Mouse (Mus musculus): ENCODE measurements around the gene Fgfr2.

- TF ChIP-seq POLR2A (IDR thresholded peaks at IDR 0.05; ENCODE audit: insufficient read length, low read depth) (no peak), TCF12 (IDR thresholded peaks at IDR 0.05; ENCODE audit: insufficient read depth, poor library complexity, severe bottlenecking) (no peak), MYOD1 (IDR thresholded peaks at IDR 0.05; ENCODE audit: control insufficient read depth in 1 of 3, insufficient read length in 2 of 3, low read depth in 2 of 3) (no peak), USF1 (IDR thresholded peaks at IDR 0.05; ENCODE audit: low read depth) (no peak), E2F4 (IDR thresholded peaks at IDR 0.05; ENCODE audit: insufficient read depth) (no peak), MYOG (IDR thresholded peaks at IDR 0.05; ENCODE audit: control insufficient read depth in 1 of 3, insufficient read depth in 1 of 3, insufficient read length in 2 of 3, low read depth in 2 of 3) (no peak), POLR2AphosphoS2 (IDR thresholded peaks at IDR 0.05; ENCODE audit: insufficient read length, low read depth) (no peak), CEBPB (IDR thresholded peaks at IDR 0.05; ENCODE audit: insufficient read depth, poor library complexity, severe bottlenecking) (no peak)
Measured at GRCm38 (mm10) chr7:131937611-131938010, 1185.5 kb downstream of the Fgfr2 start.
